Mouse (Mus musculus) lung, postnatal 0 days (tissue): ENCODE measurements at regions not wholly inside any gene's neighbourhood (a gene's known extent, or its start where the extent isn't known, plus 50 kb on each side); places are given as distances from the start of the nearest gene placed in this dataset.

Source experiments
- CTCF ChIP-seq: IDR thresholded peaks from 2 replicates; pipeline ENCODE4 v1.5.1; 2016; ENCODE audit warnings: antibody characterized with exemption, mild to moderate bottlenecking
- EP300 ChIP-seq: IDR thresholded peaks from 2 replicates; pipeline ENCODE4 v1.6.1; 2016; ENCODE audit warnings: antibody characterized with exemption, mild to moderate bottlenecking, control low read depth

DNA sequence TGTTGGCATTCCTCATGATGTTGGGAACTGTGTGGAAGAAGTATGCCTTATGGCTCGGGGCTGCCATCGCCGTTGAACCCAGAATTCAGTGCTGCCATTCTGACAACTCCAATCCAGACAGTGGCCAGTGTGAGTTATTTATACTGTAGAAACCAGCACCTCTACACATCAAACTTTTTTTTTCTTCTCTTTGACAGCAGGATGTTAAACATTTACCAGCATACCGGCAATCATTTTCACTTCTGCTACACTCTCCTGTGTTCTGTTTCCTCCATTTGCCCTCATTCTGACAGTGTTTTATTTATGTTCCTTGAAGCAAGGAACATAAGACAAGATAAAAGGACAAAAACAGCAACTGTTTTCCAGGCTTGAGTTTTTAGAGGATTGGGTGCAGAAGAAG, 57.3 kb upstream of the Btbd3 start:
- no peak for TF ChIP-seq CTCF
- TF ChIP-seq EP300 = no peak
